Mouse (Mus musculus): ENCODE measurements at regions not wholly inside any gene's neighbourhood (a gene's known extent, or its start where the extent isn't known, plus 50 kb on each side); places are given as distances from the start of the nearest gene placed in this dataset.

- ATAC-seq (replicated peaks; ENCODE audit: low read depth, poor library complexity, severe bottlenecking), result no peak
These were observed 2121.0 kb downstream of the Gm37988 start for GRCm38 (mm10) chr1:6928658-6929057.

GRCm38 (mm10) chr1:6931876-6932275 lies 2124.2 kb downstream of the Gm37988 start:
- ATAC-seq (replicated peaks; ENCODE audit: low read depth, poor library complexity, severe bottlenecking), result no peak

GRCm38 (mm10) chr1:6969838-6970237 lies 2162.1 kb downstream of the Gm37988 start:
- ATAC-seq (replicated peaks; ENCODE audit: low read depth, poor library complexity, severe bottlenecking), result peak; percentile 47; the same call in 1 of the 2 replicates

GRCm38 (mm10) chr1:6973749-6974327 lies 2166.1 kb downstream of the Gm37988 start:
- ATAC-seq (replicated peaks; ENCODE audit: low read depth, poor library complexity, severe bottlenecking), result no peak

GRCm38 (mm10) chr1:6979626-6980025 lies 2171.9 kb downstream of the Gm37988 start:
- no peak for ATAC-seq (replicated peaks; ENCODE audit: low read depth, poor library complexity, severe bottlenecking)

- ATAC-seq (replicated peaks; ENCODE audit: low read depth, poor library complexity, severe bottlenecking), result no peak
These were observed 2176.5 kb downstream of the Gm37988 start for GRCm38 (mm10) chr1:6984226-6984625.

GRCm38 (mm10) chr1:6997611-6998010 lies 2189.9 kb downstream of the Gm37988 start:
- no peak for ATAC-seq (replicated peaks; ENCODE audit: low read depth, poor library complexity, severe bottlenecking)

GRCm38 (mm10) chr1:7010184-7010583 lies 2202.5 kb downstream of the Gm37988 start:
- peak; percentile 29; the same call in 1 of the 2 replicates for ATAC-seq (replicated peaks; ENCODE audit: low read depth, poor library complexity, severe bottlenecking)
